Mouse (Mus musculus): Measurements from ENCODE around the gene Fam181b. TPM values are rescaled to one million over a fixed set of nuclear protein-coding genes. Genes with fewer than 3 reads are reported as not detected.
A peak's percentile ranks its signal among the peaks of the same experiment; 100 is the strongest.

Fam181b gene
- polyA plus RNA-seq, 1 experiment from 2014 or later, result 37.5 TPM

GRCm38 (mm10) chr7:93079420-93079784 is 263 bp upstream of the Fam181b start:
- peak overlapping the region; percentile 87 for H3K4me2 ChIP-seq (replicated peaks)
- 0 out of 2 replicates have a peak overlapping the region, but pooled peaks have one; percentile 25 for H3K27ac ChIP-seq
- ATAC-seq, result peak; percentile 37
- H3K36me3 ChIP-seq, result no peaks in the 10 kb centered on the region
- no peaks in the 10 kb centered on the region; the same call in 1 of the 2 replicates for H3K27me3 ChIP-seq
- H3K9me3 ChIP-seq, result no peaks in the 10 kb centered on the region
- peaks cover 60% of the 10 kb centered on the region for H3K4me1 ChIP-seq (replicated peaks)
- peak overlapping the region; percentile 86 for H3K9ac ChIP-seq (replicated peaks)
- WGBS, result 11% methylated on average over 7 of the region's 7 CpGs
- peak overlapping the region; percentile 82 for H3K4me3 ChIP-seq (replicated peaks)

GRCm38 (mm10) chr7:93080731-93081430 is 1.2 kb downstream of the Fam181b start:
- Histone ChIP-seq H3K4me3 (replicated peaks) (peak overlapping the region; percentile 82), H3K9me3 (no peaks in the 10 kb centered on the region), H3K27me3 (no peaks in the 10 kb centered on the region), H3K4me1 (replicated peaks) (peaks cover 59% of the 10 kb centered on the region), H3K36me3 (no peaks in the 10 kb centered on the region), H3K9ac (replicated peaks) (peak overlapping the region; percentile 86), H3K4me2 (replicated peaks) (peak overlapping the region; percentile 87), H3K27ac (peak overlapping the region; percentile 90)
- WGBS, result under 1% methylated on average over 45 of the region's 45 CpGs
- peak; percentile 31 for ATAC-seq

- H3K9me3 ChIP-seq, result no peaks in the 10 kb centered on the region
- ATAC-seq, result peak; percentile 88
- H3K27me3 ChIP-seq, result peaks cover 28% of the 10 kb centered on the region
- peak overlapping the region; percentile 65 for H3K27ac ChIP-seq
- 2% methylated on average over 11 of the region's 11 CpGs for WGBS
- peak overlapping the region; percentile 48; the same call in 1 of the 2 replicates for H3K9ac ChIP-seq (replicated peaks)
- peaks cover 24% of the 10 kb centered on the region for H3K4me1 ChIP-seq (replicated peaks)
- peak overlapping the region; percentile 50 for H3K4me2 ChIP-seq (replicated peaks)
- H3K4me3 ChIP-seq (replicated peaks), result peak overlapping the region; percentile 26
- no peaks in the 10 kb centered on the region for H3K36me3 ChIP-seq
Observed at GRCm38 (mm10) chr7:93093371-93094058, 13.8 kb downstream of the Fam181b start.

- Histone ChIP-seq H3K9ac (replicated peaks) (peak overlapping the region; percentile 51; the same call in 1 of the 2 replicates), H3K27me3 (peaks cover 23% of the 10 kb centered on the region), H3K4me1 (replicated peaks) (peaks cover 24% of the 10 kb centered on the region), H3K4me3 (replicated peaks) (peak overlapping the region; percentile 24), H3K36me3 (no peaks in the 10 kb centered on the region), H3K9me3 (no peaks in the 10 kb centered on the region), H3K27ac (no peak overlapping the region), H3K4me2 (replicated peaks) (peak overlapping the region; percentile 51)
- under 1% methylated on average over 8 of the region's 8 CpGs for WGBS
- ATAC-seq, result peak; percentile 83
Observed at GRCm38 (mm10) chr7:93095511-93095910, 15.8 kb downstream of the Fam181b start.

- 94% methylated on average over 2 of the region's 2 CpGs for WGBS
- H3K36me3 ChIP-seq, result no peaks in the 10 kb centered on the region
- H3K4me1 ChIP-seq (replicated peaks), result no peaks in the 10 kb centered on the region
Observed at GRCm38 (mm10) chr7:93104776-93105340, 25.2 kb downstream of the Fam181b start.

GRCm38 (mm10) chr7:93110370-93110965 is 30.8 kb downstream of the Fam181b start:
- Histone ChIP-seq H3K9me3 (no peaks in the 10 kb centered on the region), H3K4me2 (replicated peaks) (no peak overlapping the region), H3K4me1 (replicated peaks) (no peaks in the 10 kb centered on the region), H3K27me3 (no peaks in the 10 kb centered on the region), H3K4me3 (replicated peaks) (no peak overlapping the region), H3K27ac (no peak overlapping the region), H3K9ac (replicated peaks) (no peak overlapping the region), H3K36me3 (no peaks in the 10 kb centered on the region)
- no peak for ATAC-seq
- 69% methylated on average over 2 of the region's 2 CpGs for WGBS

More at GRCm38 (mm10) chr7:93104776-93105340, 25.2 kb downstream of the Fam181b start:
- Histone ChIP-seq H3K9me3 (no peaks in the 10 kb centered on the region), H3K27ac (no peak overlapping the region), H3K4me3 (replicated peaks) (no peak overlapping the region), H3K9ac (replicated peaks) (no peak overlapping the region), H3K27me3 (no peaks in the 10 kb centered on the region), H3K4me2 (replicated peaks) (no peak overlapping the region)
- ATAC-seq, result no peak

GRCm38 (mm10) chr7:93111056-93111455 is 31.4 kb downstream of the Fam181b start:
- Histone ChIP-seq H3K4me3 (replicated peaks) (no peak overlapping the region), H3K4me1 (replicated peaks) (no peaks in the 10 kb centered on the region), H3K27me3 (no peaks in the 10 kb centered on the region), H3K36me3 (no peaks in the 10 kb centered on the region), H3K4me2 (replicated peaks) (no peak overlapping the region), H3K9ac (replicated peaks) (no peak overlapping the region), H3K9me3 (no peaks in the 10 kb centered on the region), H3K27ac (no peak overlapping the region)
- no peak for ATAC-seq
- WGBS, result 87% methylated on average over 6 of the region's 6 CpGs

- H3K9ac ChIP-seq (replicated peaks), result no peak overlapping the region
- no peaks in the 10 kb centered on the region for H3K36me3 ChIP-seq
- H3K27ac ChIP-seq, result no peak overlapping the region
- H3K27me3 ChIP-seq, result no peaks in the 10 kb centered on the region
- H3K4me3 ChIP-seq (replicated peaks), result no peak overlapping the region
- no peak overlapping the region for H3K4me2 ChIP-seq (replicated peaks)
- ATAC-seq, result no peak
- no peaks in the 10 kb centered on the region for H3K9me3 ChIP-seq
- no peaks in the 10 kb centered on the region for H3K4me1 ChIP-seq (replicated peaks)
- 65% methylated on average over 1 of the region's 1 CpGs for WGBS
Observed at GRCm38 (mm10) chr7:93117561-93117960, 37.9 kb downstream of the Fam181b start.

- Histone ChIP-seq H3K9me3 (no peaks in the 10 kb centered on the region), H3K4me3 (replicated peaks) (no peak overlapping the region), H3K36me3 (no peaks in the 10 kb centered on the region), H3K4me1 (replicated peaks) (no peaks in the 10 kb centered on the region), H3K9ac (replicated peaks) (no peak overlapping the region), H3K4me2 (replicated peaks) (no peak overlapping the region), H3K27ac (no peak overlapping the region), H3K27me3 (no peaks in the 10 kb centered on the region)
- no peak for ATAC-seq
- WGBS, result 70% methylated on average over 1 of the region's 1 CpGs
Observed at GRCm38 (mm10) chr7:93123936-93124335, 44.3 kb downstream of the Fam181b start.

Other genes starting within 250 kb of the Fam181b start
- 7.6 and 8.5 TPM in 2 replicates for gene Ddias, start 205.6 kb upstream of the Fam181b start, polyA plus RNA-seq (2015; fragmentation: Nextera tagmentation; extraction: Ambion mirVana)
- gene Prcp, start 205.4 kb upstream of the Fam181b start, polyA plus RNA-seq (2015; fragmentation: Nextera tagmentation; extraction: Ambion mirVana), result 17.4 and 18.9 TPM in 2 replicates

Data from midbrain, embryonic 13.5 days (tissue).